Mouse (Mus musculus) cerebellum, adult 9-11 months (tissue): Measurements from ENCODE around the gene Hps4.
"Not testable (repeated sequence)": the region's sequence is repeated elsewhere in the genome, so short reads cannot be mapped to it uniquely, and the experiment has no call there.

Experiments used
- DNase-seq: peaks from one replicate; pipeline ENCODE4 v3.0.0; 2022

Hps4 gene

DNA sequence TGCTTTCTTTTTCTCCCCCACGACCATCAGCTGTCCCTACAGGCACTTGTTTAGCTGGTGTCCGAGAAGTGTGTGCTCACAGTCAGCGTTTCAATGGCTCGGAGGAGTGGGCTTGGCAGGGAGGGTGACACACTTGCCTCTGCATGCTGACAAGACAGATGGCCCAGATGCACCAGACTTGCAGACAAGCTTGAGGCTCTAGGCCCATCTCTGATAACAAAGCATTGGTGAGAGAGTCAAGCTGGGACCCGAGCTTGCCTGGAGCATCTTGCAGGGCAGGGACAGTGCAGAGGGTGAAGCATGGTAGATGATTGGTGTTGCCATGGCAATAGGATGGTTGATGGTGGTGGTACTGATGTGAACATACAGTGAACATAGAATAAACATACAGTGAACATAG lies 66.4 kb downstream of the Hps4 start:
- no peak for DNase-seq

DNA sequence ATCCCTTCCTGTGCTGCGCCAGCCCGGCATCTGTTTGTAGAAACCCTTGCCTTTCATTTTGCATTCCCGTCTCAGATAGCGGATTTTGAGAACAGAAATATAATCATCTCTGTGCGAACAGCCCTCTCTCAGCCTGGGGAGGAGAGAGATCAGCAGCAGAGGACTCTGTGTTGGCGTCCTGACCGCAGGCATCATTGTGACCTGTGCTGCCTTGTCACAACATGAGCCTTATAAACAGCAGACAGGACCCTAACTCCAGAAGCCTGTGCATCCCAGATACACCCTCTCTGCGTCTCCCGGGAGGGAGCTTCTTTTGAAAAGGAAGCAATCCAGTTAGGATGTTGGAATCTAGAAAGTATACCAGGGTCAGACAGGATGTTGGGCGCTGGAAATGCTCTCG lies 68.2 kb downstream of the Hps4 start:
- DNase-seq, result no peak

DNA sequence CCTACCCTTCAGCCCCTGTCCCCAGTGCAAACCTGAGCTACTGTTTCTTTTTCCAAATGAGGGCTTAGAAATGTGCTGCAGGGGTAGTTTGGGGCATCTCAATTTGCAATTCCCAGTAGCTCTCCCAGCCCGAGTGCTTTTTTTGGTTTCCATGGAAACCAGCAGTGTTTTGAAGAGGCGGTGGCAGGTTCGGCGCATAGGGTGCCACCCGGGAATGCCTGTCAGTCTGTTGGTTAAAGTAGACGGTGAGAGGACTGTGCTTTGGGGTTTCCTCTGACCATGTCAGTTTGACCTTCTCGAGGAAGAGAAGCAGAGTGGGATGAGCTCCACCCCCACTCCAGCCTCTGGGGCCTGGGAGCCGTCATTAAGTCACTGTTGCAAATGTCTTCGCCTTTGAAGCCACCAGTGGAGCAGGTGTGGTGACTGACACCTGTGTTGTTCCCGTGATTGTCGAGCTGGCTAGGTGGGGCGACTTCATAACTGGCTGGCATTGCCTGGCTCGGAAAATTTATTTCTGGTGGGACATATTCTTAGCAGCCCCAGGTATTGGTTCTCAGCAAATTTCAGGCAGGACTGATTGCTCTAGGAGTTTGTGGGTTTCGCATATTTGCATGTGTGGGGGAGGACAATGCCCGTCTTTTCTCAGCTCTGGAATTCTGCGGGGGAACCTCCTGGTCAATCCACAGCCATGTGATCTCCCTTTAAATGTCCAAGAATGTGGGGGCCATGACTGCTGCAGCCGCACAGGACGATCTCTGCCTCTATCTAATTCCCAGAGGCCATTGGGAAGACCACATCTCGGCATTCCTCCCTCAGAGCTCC lies 68.8 kb downstream of the Hps4 start:
- DNase-seq, result no peak

DNA sequence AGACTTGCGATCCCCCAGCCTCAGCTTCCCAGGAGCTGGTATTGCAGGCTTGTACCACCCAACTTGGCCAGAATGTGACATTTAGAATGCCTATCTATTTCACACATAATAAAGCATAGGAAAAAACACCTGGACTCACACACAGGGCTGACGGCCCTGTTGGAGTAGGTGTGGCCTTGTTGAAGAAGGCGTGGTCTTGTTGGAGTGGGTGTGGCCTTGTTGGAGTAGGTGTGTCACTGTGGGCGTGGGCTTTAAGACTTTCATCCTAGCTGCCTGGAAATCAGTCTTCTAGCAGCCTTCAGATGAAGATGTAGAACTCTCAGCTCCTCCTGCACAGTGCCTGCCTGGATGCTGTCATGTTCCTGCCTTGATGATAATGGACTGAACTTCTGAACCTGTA lies 69.9 kb downstream of the Hps4 start:
- not testable (repeated sequence) for DNase-seq

DNA sequence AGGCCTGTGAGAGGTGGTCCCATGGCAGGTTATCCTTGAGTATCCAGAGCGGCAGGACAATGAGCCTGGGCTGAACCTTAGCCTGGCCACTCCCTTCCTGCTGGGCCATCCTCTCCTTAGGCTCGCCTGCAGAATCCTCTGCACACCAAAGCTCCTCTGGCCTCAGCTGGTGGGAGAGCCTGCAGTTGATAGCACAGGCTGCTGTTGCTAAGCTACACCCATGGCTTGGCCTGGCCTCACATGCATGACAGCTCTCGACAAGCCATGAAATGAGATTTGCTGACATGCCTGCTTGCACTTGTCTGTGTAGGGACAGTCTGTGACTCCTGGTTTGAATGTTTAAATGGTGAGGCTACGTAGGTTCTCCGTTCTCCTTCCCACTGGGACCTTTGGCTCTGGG lies 73.8 kb downstream of the Hps4 start:
- DNase-seq, result no peak

DNA sequence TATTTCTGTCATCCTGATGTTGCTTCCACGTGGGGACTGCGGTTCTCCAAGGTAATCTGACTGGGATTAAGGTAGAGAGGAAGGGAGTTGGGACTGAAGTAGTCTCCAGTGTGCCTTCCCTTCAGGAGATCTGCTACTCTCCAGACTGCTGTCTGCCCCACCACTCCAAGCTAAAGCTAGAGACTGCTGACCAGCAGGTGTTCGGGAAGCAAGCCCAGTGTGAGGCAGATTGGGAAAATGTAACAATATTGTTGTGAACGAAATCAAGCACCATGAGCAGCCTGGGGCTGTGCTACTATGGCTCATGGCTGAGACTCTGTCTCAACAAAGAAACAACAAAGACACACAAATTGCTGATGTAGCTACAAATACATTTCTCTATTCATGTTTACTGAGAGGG lies 75.1 kb downstream of the Hps4 start:
- peak; percentile 54 for DNase-seq

DNA sequence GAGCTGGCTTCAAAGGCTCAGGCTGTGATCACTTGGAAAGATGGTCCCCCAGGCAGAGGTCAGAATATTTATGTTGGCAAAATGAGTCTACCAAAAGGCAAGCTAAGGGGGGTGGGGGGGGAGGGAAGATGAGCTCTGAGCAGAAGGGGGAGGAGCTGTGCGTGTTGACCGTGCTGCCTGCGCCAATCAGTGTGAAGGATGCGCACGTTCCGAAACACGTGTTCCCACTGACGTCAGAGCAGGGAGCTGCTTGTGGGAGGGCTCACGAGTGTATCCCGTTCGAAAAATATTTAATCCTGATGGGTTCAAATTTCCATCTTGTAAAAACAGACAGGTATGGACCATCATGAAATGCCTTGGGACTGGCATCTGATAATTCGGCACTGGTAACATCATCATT lies 76.7 kb downstream of the Hps4 start:
- no peak for DNase-seq

DNA sequence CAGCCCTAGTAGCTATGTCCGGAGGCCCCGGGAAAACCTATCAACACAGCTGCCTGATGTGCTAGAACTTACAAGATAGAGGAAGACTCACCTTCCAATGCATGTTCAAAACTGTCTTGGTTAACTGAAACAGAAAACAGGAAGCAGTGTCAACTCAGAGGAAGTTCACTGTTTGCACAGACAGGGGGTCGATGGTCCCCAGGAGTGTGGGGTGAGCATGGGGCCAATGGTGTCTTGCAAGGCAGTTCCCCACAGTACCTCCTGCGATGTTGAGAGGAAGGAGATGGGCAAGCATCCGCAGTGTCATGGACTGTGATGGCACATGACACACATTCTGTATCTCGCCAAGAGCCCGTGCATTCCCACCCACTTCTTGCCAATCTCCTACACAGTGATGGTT lies 83.8 kb downstream of the Hps4 start:
- DNase-seq, result no peak

DNA sequence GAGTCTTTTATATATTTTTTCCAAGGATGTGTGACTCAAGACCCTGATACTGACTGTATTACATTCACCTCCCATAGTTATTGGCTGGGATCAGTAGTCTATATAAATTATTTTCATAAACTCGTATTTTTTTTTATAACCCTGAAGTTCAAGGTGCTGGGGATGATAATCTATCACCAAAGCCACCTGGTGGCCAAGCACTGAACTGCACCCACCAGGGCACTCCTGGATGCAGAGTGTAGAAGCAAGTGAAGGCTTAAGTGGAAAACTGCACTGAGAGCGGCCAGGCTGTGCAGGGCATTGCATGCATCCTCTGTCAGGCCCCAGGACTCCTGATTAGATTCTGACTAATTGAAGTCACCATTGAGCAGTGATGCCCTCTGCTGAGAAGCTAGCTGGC lies 84.4 kb downstream of the Hps4 start:
- peak; percentile 57 for DNase-seq
